Mouse (Mus musculus): ENCODE results near the gene Cfap46. TPM values are rescaled to one million over a fixed set of nuclear protein-coding genes. Genes with fewer than 3 reads are reported as not detected.

Gene Cfap46
- polyA plus RNA-seq, 1 experiment from 2014 or later, result 0.22 TPM

- 40% methylated on average over 10 of the region's 10 CpGs for WGBS
These were observed 35.4 kb downstream of the Cfap46 start for GRCm38 (mm10) chr7:139648107-139648824.

GRCm38 (mm10) chr7:139633393-139633792 lies 50.2 kb downstream of the Cfap46 start:
- H3K27me3 ChIP-seq (replicated peaks), result no peaks in the 10 kb centered on the region
- no peaks in the 10 kb centered on the region for H3K9me3 ChIP-seq
- ATAC-seq (ENCODE audit: insufficient read depth, low FRiP score, low read depth), result no peak
- no peaks in the 10 kb centered on the region for H3K36me3 ChIP-seq
- H3K4me1 ChIP-seq, result no peaks in the 10 kb centered on the region
- no peak overlapping the region for H3K27ac ChIP-seq
- no peak overlapping the region for H3K4me3 ChIP-seq (replicated peaks)
- H3K9ac ChIP-seq, result no peak overlapping the region
- no peak overlapping the region for H3K4me2 ChIP-seq
- WGBS, result 56% methylated on average over 2 of the region's 2 CpGs

More at GRCm38 (mm10) chr7:139648107-139648824, 35.4 kb downstream of the Cfap46 start:
- Histone ChIP-seq H3K27ac (no peak overlapping the region), H3K4me3 (replicated peaks) (no peak overlapping the region), H3K4me2 (no peak overlapping the region), H3K36me3 (no peaks in the 10 kb centered on the region), H3K4me1 (no peaks in the 10 kb centered on the region), H3K27me3 (replicated peaks) (no peaks in the 10 kb centered on the region), H3K9ac (no peak overlapping the region), H3K9me3 (no peaks in the 10 kb centered on the region)
- ATAC-seq (ENCODE audit: insufficient read depth, low FRiP score, low read depth), result no peak; the same call in 1 of the 2 replicates

- no peaks in the 10 kb centered on the region for H3K9me3 ChIP-seq
- ATAC-seq (ENCODE audit: insufficient read depth, low FRiP score, low read depth), result no peak
- no peaks in the 10 kb centered on the region for H3K36me3 ChIP-seq
- no peak overlapping the region for H3K9ac ChIP-seq
- no peak overlapping the region for H3K27ac ChIP-seq
- no peaks in the 10 kb centered on the region for H3K27me3 ChIP-seq (replicated peaks)
- WGBS, result 80% methylated on average over 9 of the region's 9 CpGs
- no peak overlapping the region for H3K4me3 ChIP-seq (replicated peaks)
- no peak overlapping the region for H3K4me2 ChIP-seq
- H3K4me1 ChIP-seq, result no peaks in the 10 kb centered on the region
These were observed 58.5 kb downstream of the Cfap46 start for GRCm38 (mm10) chr7:139625156-139625555.

- Histone ChIP-seq H3K9ac (no peak overlapping the region), H3K27ac (no peak overlapping the region), H3K4me1 (no peaks in the 10 kb centered on the region), H3K4me2 (no peak overlapping the region), H3K27me3 (replicated peaks) (no peaks in the 10 kb centered on the region), H3K4me3 (replicated peaks) (no peak overlapping the region), H3K36me3 (no peaks in the 10 kb centered on the region), H3K9me3 (no peaks in the 10 kb centered on the region)
- 82% methylated on average over 13 of the region's 13 CpGs for WGBS
- ATAC-seq (ENCODE audit: insufficient read depth, low FRiP score, low read depth), result no peak
These were observed 61.0 kb downstream of the Cfap46 start for GRCm38 (mm10) chr7:139622568-139622967.

GRCm38 (mm10) chr7:139615767-139616766 lies 67.5 kb downstream of the Cfap46 start:
- Histone ChIP-seq H3K36me3 (no peaks in the 10 kb centered on the region), H3K27me3 (replicated peaks) (no peaks in the 10 kb centered on the region), H3K4me2 (no peak overlapping the region), H3K4me3 (replicated peaks) (no peak overlapping the region), H3K4me1 (0 out of 2 replicates have a peak, but pooled peaks cover 3% of the 10 kb centered on the region), H3K9me3 (no peaks in the 10 kb centered on the region), H3K9ac (no peak overlapping the region), H3K27ac (no peak overlapping the region)
- ATAC-seq (ENCODE audit: insufficient read depth, low FRiP score, low read depth), result peak; percentile 53; the same call in 1 of the 2 replicates
- 65% methylated on average over 12 of the region's 12 CpGs for WGBS

- H3K27me3 ChIP-seq (replicated peaks), result no peaks in the 10 kb centered on the region
- no peak overlapping the region for H3K4me3 ChIP-seq (replicated peaks)
- no peak for ATAC-seq (ENCODE audit: insufficient read depth, low FRiP score, low read depth)
- H3K4me1 ChIP-seq, result no peaks in the 10 kb centered on the region
- H3K27ac ChIP-seq, result no peak overlapping the region
- H3K9ac ChIP-seq, result no peak overlapping the region
- 76% methylated on average over 2 of the region's 2 CpGs for WGBS
- H3K36me3 ChIP-seq, result no peaks in the 10 kb centered on the region
- no peak overlapping the region for H3K4me2 ChIP-seq
- H3K9me3 ChIP-seq, result no peaks in the 10 kb centered on the region
These were observed 73.3 kb downstream of the Cfap46 start for GRCm38 (mm10) chr7:139610328-139610727.

- Histone ChIP-seq H3K27me3 (replicated peaks) (no peaks in the 10 kb centered on the region), H3K36me3 (no peaks in the 10 kb centered on the region), H3K27ac (no peak overlapping the region), H3K4me1 (0 out of 2 replicates have a peak, but pooled peaks cover 3% of the 10 kb centered on the region), H3K9me3 (no peaks in the 10 kb centered on the region), H3K4me2 (no peak overlapping the region), H3K4me3 (replicated peaks) (no peak overlapping the region), H3K9ac (no peak overlapping the region)
- no peak for ATAC-seq (ENCODE audit: insufficient read depth, low FRiP score, low read depth)
- 60% methylated on average over 6 of the region's 6 CpGs for WGBS
These were observed 87.8 kb downstream of the Cfap46 start for GRCm38 (mm10) chr7:139595862-139596261.

GRCm38 (mm10) chr7:139595311-139595710 lies 88.3 kb downstream of the Cfap46 start:
- whole genome bisulfite sequencing, result 66% methylated on average over 6 of the region's 6 CpGs

GRCm38 (mm10) chr7:139591311-139591710 lies 92.3 kb downstream of the Cfap46 start:
- Histone ChIP-seq H3K4me1 (0 out of 2 replicates have a peak, but pooled peaks cover 3% of the 10 kb centered on the region), H3K27ac (no peak overlapping the region), H3K9me3 (no peaks in the 10 kb centered on the region), H3K4me3 (replicated peaks) (no peak overlapping the region), H3K36me3 (no peaks in the 10 kb centered on the region), H3K9ac (no peak overlapping the region), H3K4me2 (no peak overlapping the region), H3K27me3 (replicated peaks) (peaks cover 21% of the 10 kb centered on the region)
- WGBS, result 81% methylated on average over 5 of the region's 5 CpGs
- no peak for ATAC-seq (ENCODE audit: insufficient read depth, low FRiP score, low read depth)

More at GRCm38 (mm10) chr7:139595311-139595710, 88.3 kb downstream of the Cfap46 start:
- Histone ChIP-seq H3K4me1 (0 out of 2 replicates have a peak, but pooled peaks cover 3% of the 10 kb centered on the region), H3K4me2 (no peak overlapping the region), H3K27me3 (replicated peaks) (no peaks in the 10 kb centered on the region), H3K27ac (no peak overlapping the region), H3K4me3 (replicated peaks) (no peak overlapping the region), H3K9ac (no peak overlapping the region), H3K9me3 (no peaks in the 10 kb centered on the region), H3K36me3 (no peaks in the 10 kb centered on the region)
- ATAC-seq (ENCODE audit: insufficient read depth, low FRiP score, low read depth), result no peak

- WGBS, result 35% methylated on average over 3 of the region's 3 CpGs
- Histone ChIP-seq H3K27me3 (replicated peaks) (peaks cover 31% of the 10 kb centered on the region), H3K4me1 (peaks cover under 1% of the 10 kb centered on the region; the same call in 1 of the 2 replicates), H3K27ac (no peak overlapping the region), H3K4me3 (replicated peaks) (no peak overlapping the region), H3K4me2 (no peak overlapping the region), H3K36me3 (no peaks in the 10 kb centered on the region), H3K9ac (no peak overlapping the region), H3K9me3 (no peaks in the 10 kb centered on the region)
- ATAC-seq (ENCODE audit: insufficient read depth, low FRiP score, low read depth), result 0 out of 2 replicates have a peak, but pooled peaks have one; percentile 56
These were observed 93.3 kb downstream of the Cfap46 start for GRCm38 (mm10) chr7:139590302-139590701.

GRCm38 (mm10) chr7:139587919-139588318 lies 95.7 kb downstream of the Cfap46 start:
- H3K27ac ChIP-seq, result no peak overlapping the region
- peaks cover 55% of the 10 kb centered on the region for H3K27me3 ChIP-seq (replicated peaks)
- 40% methylated on average over 7 of the region's 7 CpGs for WGBS
- H3K36me3 ChIP-seq, result no peaks in the 10 kb centered on the region
- H3K4me2 ChIP-seq, result no peak overlapping the region
- peaks cover 7% of the 10 kb centered on the region; the same call in 1 of the 2 replicates for H3K4me1 ChIP-seq
- H3K9ac ChIP-seq, result no peak overlapping the region
- ATAC-seq (ENCODE audit: insufficient read depth, low FRiP score, low read depth), result no peak
- H3K4me3 ChIP-seq (replicated peaks), result no peak overlapping the region
- no peaks in the 10 kb centered on the region for H3K9me3 ChIP-seq
